Mouse (Mus musculus): ENCODE measurements around the gene Lama4.

DNA sequence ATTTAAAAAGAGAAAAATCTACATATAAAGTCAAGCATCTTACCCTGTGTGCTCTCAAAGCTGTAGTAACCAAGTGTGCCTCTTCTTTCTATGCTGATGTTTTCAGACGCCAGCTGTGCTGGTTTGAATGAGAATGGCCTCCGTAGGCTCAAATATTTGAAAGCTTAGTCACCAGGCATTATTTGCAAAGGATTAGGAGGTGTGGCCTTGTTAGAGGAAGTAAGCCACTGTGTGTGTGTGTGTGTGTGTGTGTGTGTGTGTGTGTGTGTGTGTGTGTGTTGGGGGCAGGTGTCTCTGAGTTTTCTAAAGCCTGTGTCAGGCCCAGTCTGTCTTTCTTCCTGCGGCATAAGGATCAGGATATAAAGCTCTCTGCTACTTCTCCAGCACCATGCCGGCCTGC is 141.6 kb downstream of the Lama4 start:
- no peak for TF ChIP-seq POLR2A (IDR thresholded peaks at IDR 0.05; ENCODE audit: control insufficient read depth, low read depth, low read length)
- TF ChIP-seq CTCF (IDR thresholded peaks at IDR 0.05; ENCODE audit: control insufficient read depth, insufficient read depth, insufficient replicate concordance, low read depth, low read length), result no peak

Measured in testis, adult 2 months (tissue).